Mouse (Mus musculus) hindbrain, embryonic 16.5 days (tissue): Measurements from ENCODE around the gene Vsnl1. TPM values are rescaled to one million over a fixed set of nuclear protein-coding genes. Genes with fewer than 3 reads are reported as not detected.
A peak's percentile ranks its signal among the peaks of the same experiment; 100 is the strongest.

Source experiments
- ATAC-seq: fragments of 200-750 bp; cut with Nextera tagmentation; 2 replicates; pipeline ENCODE4 v1.8.0; 2017; ENCODE audit warnings: moderate TSS enrichment, moderate library complexity
- H3K27ac ChIP-seq: fragments of 300-500 bp; sonication (generic); 2 replicates; pipeline ENCODE4 v1.5.1; 2014; ENCODE audit warnings: low read depth, mild to moderate bottlenecking, control low read depth, low read length, moderate library complexity
- H3K27me3 ChIP-seq: fragments of 300-500 bp; sonication (generic); replicated peaks from 2 replicates; pipeline ENCODE4 v1.6.1; 2014; ENCODE audit warnings: low read length; ENCODE audit not compliant: control insufficient read depth, insufficient read depth
- H3K36me3 ChIP-seq: fragments of 300-500 bp; sonication (generic); 2 replicates; pipeline ENCODE4 v1.6.1; 2014; ENCODE audit warnings: mild to moderate bottlenecking, low read length, moderate library complexity, mixed read lengths; ENCODE audit not compliant: control insufficient read depth, insufficient read depth
- H3K4me1 ChIP-seq: fragments of 300-500 bp; sonication (generic); 2 replicates; pipeline ENCODE4 v1.6.1; 2014; ENCODE audit warnings: low read depth, low read length; ENCODE audit not compliant: control insufficient read depth, insufficient read depth
- H3K4me2 ChIP-seq: fragments of 300-500 bp; sonication (generic); 2 replicates; pipeline ENCODE4 v1.6.1; 2014; ENCODE audit warnings: mild to moderate bottlenecking, low read length, control low read depth, moderate library complexity
- H3K4me3 ChIP-seq: fragments of 300-500 bp; sonication (generic); 2 replicates; pipeline ENCODE4 v1.5.1; 2014; ENCODE audit warnings: mild to moderate bottlenecking, low read length, control low read depth, moderate library complexity
- H3K9ac ChIP-seq: fragments of 300-500 bp; sonication (generic); 2 replicates; pipeline ENCODE4 v1.6.1; 2014; ENCODE audit warnings: low read depth, mild to moderate bottlenecking, control low read depth, low read length, moderate library complexity
- H3K9me3 ChIP-seq: fragments of 300-500 bp; sonication (generic); 2 replicates; pipeline ENCODE4 v1.6.1; 2014; ENCODE audit warnings: mild to moderate bottlenecking, low read length, moderate library complexity; ENCODE audit not compliant: control insufficient read depth
- WGBS: fragments of 180-500 bp; shearing (Covaris S2); extraction: QIAGEN DNeasy Blood & Tissue Kit; methylation state at CpG from one replicate; pipeline ENCODE4 v1.1.7; 2014; 5-methylcytosine and 5-hydroxymethylcytosine counted together
- polyA plus RNA-seq: library from polyadenylated mRNA; unstranded; fragments of >200 nt; fragmentation: Nextera tagmentation; extraction: Ambion mirVana; gene quantifications from 2 replicates; pipeline ENCODE4 v1.2.1, GENCODE M21; 2015

Vsnl1 gene
- polyA plus RNA-seq: 168 and 170 TPM in 2 replicates

DNA sequence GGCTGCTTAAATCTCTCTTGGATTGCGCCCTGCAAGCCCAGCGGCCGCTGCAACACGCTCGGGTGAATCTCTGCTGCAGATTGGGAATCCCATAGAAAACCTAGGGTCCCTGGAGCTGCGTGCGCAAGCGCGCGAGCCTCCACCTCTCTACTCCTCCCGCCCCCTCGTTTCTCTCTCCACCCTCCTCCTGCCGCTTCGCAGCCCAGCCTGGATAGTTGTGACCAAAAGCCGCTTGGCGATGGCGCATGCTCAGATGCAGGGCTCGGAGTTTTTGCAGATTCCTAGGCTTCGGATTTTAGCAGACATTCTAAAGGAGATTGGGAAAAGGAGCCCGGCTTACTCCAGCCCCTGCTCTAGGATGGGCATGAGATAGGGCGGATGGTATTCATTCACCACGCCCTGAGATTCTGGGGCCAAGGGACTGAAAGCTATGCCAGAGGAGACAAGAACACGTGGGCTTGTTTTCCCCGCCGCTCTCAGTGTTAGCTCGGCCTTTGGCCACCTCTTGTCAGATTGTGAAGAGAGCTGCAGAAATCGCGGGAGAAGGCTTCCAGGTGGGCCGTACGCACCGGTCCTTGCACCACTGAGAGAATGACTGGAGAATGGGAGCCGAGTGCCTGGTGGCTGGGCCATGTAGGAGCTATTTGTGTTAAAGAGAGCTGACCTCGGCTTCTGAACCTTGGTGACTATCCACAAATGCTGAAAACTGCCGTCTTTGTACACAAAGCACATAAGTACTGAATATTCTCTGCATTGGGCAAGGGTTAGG is at the start of gene Vsnl1:
Gene Vsnl1 (minus strand): TSS at position 117 of the 769 bp plus-strand sequence.
- Histone ChIP-seq H3K27me3 (no peaks in the 10 kb centered on the region), H3K9ac (peak within 1 kb of the TSS; percentile 66), H3K4me3 (peak within 1 kb of the TSS; percentile 52), H3K4me2 (peak within 1 kb of the TSS; percentile 83), H3K9me3 (no peaks in the 10 kb centered on the region), H3K27ac (peak within 1 kb of the TSS; percentile 82), H3K4me1 (peaks cover 4% of the 10 kb centered on the region; the same call in 1 of the 2 replicates), H3K36me3 (no peaks in the 10 kb centered on the region)
- ATAC-seq: peak; percentile 97
- WGBS: 3% methylated on average over 34 of the region's 34 CpGs

DNA sequence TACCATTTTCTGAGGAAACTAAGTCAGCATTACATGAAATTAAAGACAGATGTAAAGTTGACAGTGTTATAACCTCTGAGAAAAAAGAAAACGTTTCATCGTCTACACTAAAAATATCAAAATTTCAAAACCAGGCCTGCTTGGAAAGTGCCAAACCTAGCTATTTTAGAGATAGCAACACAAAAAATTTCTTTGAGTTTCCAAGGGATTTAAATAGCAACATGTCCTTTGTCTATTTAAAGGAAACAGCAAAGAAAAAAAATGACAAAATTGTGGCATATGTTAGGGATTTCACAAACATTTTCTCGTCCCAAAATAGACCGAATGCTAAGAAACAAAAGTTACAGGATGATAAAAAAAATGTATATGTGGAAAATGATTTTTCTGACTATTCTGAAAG is 20.2 kb upstream of the Vsnl1 start:
- H3K4me2 ChIP-seq: peak overlapping the region; percentile 95
- peak overlapping the region; percentile 73; the same call in 1 of the 2 replicates for H3K4me3 ChIP-seq
- 79% methylated on average over 4 of the region's 4 CpGs for WGBS

DNA sequence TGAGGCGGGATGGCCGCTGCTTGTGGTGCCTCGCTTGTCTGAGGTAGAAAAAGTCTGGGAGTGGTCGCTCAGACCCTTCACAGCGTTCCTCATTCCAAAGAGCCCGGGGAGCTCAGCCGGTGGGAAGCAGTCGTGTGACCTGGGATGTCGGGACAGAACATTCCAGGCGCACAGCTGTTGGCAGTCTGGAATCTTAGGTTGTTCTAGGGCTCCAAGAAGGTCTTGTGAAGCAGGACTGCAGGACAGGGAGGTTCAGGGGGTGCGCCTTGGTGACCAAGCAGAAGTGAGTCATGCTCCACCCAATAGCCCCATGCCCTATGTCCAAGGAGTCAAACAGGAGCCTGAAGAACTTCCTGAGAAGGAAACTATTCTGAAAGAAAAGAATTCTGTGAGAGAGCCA is 19.8 kb upstream of the Vsnl1 start:
- Histone ChIP-seq H3K27ac (peak overlapping the region; percentile 48; the same call in 1 of the 2 replicates), H3K9me3 (no peaks in the 10 kb centered on the region), H3K4me2 (peak overlapping the region; percentile 95), H3K27me3 (no peaks in the 10 kb centered on the region), H3K4me3 (peak overlapping the region; percentile 73), H3K9ac (peak overlapping the region; percentile 82), H3K4me1 (peaks cover 3% of the 10 kb centered on the region; the same call in 1 of the 2 replicates), H3K36me3 (no peaks in the 10 kb centered on the region)
- 5% methylated on average over 11 of the region's 11 CpGs for WGBS
- no peak for ATAC-seq

More for the DNA sequence above, 20.2 kb upstream of the Vsnl1 start:
- H3K4me1 ChIP-seq: peaks cover 3% of the 10 kb centered on the region; the same call in 1 of the 2 replicates
- H3K36me3 ChIP-seq: no peaks in the 10 kb centered on the region
- H3K27me3 ChIP-seq: no peaks in the 10 kb centered on the region
- H3K27ac ChIP-seq: no peak overlapping the region
- no peaks in the 10 kb centered on the region for H3K9me3 ChIP-seq
- no peak for ATAC-seq
- H3K9ac ChIP-seq: no peak overlapping the region

DNA sequence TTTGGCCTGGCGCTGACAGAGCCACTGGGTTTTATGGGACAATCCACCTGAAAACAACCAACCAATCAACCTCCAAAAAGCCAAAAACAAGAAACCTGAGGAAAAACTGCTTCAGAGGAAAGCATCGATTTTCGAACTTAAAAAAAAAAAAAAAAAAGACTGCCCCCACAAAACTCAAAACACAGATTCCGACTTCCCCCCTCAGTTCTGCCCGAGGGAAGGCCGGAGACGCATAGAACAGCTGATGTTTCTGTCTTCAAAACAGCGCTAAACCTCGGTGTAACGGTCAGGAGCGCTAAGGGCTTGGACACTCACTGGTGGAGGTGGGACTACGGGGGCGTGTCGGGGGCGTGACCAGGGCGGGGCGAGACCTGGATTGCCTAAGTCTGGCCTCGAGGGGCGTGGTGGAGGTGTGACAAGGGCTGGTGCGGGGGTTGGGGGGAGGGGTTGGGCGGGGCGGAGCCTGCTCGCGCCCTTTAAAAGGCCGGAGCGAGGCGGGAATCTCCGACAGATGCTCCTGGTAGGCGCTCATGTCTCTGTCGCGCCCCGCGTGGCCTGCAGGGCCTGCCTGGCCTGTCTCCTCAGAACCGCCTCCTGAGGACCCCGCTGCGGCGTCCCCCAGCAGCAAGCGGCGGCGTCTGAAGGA is 19.3 kb upstream of the Vsnl1 start, which contains the start of gene Rad51ap2:
Gene Rad51ap2 (plus strand): TSS at position 531 of the 646 bp plus-strand sequence.
- H3K36me3 ChIP-seq: no peaks in the 10 kb centered on the region
- H3K4me2 ChIP-seq: peak within 1 kb of the TSS; percentile 95
- H3K9ac ChIP-seq: peak within 1 kb of the TSS; percentile 82
- H3K9me3 ChIP-seq: no peaks in the 10 kb centered on the region
- H3K4me3 ChIP-seq: peak within 1 kb of the TSS; percentile 73
- peak; percentile 100 for ATAC-seq
- WGBS: 1% methylated on average over 37 of the region's 40 CpGs
- peak within 1 kb of the TSS; percentile 48; the same call in 1 of the 2 replicates for H3K27ac ChIP-seq
- peaks cover 3% of the 10 kb centered on the region; the same call in 1 of the 2 replicates for H3K4me1 ChIP-seq
- H3K27me3 ChIP-seq: no peaks in the 10 kb centered on the region

DNA sequence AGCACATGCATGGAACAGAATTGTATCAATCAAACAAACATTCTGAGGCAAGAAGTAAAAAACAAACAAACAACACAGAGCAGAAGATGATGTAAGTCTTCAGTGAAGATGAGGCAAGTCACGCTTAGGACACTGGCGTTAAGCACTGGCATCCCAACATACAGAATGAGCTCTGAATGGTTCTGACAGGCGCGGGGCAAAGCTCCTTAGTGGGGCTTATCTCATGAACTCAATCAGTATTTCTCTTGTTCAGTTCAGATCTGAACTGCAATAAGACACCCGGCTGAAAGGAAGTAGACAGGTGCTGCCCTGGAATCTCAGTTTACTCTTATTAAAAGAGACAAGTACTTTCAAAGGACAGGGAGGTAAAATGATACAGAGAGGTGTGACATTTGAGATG is 17.7 kb upstream of the Vsnl1 start:
- no peak overlapping the region for H3K4me2 ChIP-seq
- no peak for ATAC-seq
- H3K36me3 ChIP-seq: no peaks in the 10 kb centered on the region
- no peak overlapping the region for H3K9ac ChIP-seq
- no peaks in the 10 kb centered on the region for H3K27me3 ChIP-seq
- no peak overlapping the region for H3K27ac ChIP-seq
- H3K4me3 ChIP-seq: no peak overlapping the region
- 74% methylated on average over 5 of the region's 5 CpGs for WGBS
- H3K4me1 ChIP-seq: peaks cover 3% of the 10 kb centered on the region; the same call in 1 of the 2 replicates
- no peaks in the 10 kb centered on the region for H3K9me3 ChIP-seq

DNA sequence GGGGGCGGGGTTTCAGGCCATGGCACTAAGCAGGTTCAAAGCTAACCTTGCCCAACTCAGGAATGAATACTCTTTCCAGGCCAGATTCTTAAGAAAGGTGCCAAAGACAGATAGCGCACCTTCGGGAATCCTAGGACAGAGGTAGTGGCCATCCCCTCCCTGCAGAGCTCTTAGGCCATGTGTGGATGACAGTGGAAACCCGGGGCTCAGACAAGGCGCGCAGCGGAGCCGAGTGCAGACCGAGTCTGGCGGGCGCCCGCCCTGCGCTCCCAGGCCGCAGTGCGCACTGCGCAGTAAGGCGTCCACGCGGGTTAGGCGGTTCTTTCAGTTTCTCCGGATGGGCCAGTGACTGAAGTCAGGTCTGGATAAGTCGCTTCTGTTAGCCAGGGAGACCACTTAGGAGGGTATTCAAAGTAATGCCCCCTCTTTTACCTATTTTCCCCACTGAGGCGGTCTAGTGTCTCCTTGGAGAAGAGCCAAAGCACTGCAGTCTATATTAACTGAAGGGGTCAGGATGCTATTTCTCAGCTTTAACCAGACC is 1.6 kb upstream of the Vsnl1 start:
- H3K36me3 ChIP-seq: no peaks in the 10 kb centered on the region

DNA sequence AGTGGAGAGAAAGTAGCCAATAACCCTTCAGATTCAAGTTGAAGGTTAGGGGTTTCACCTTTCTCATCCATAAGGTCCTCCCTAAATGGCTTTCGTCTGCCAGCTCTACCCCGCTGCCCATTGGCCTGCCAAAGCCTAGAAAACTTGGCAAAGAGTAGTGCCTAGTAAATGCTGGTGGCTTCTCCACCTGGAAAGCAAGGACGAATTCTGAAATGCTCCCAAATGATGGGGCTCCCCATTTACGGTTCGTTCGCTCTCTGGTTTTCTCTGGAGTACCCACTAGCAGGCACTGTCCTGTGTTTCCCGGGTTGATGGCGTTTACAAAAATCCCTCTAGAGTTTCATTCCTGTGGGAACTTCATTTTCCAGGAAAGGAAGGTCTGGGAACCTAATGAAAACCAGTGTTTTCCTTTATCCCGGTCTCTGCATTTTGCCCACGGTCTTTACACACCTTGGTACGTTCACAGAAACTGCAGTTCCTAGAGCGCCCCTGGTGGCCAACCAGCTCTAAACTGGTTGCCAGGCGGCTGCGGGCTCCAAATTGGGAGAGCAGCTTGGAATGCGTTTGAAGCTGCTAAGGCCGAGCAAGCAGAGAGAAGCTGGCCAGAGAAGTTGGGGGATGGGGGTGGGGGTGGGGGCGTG is 973 bp upstream of the Vsnl1 start:
- 14% methylated on average over 17 of the region's 17 CpGs for WGBS
- ATAC-seq: peak; percentile 11; the same call in 1 of the 2 replicates
- Histone ChIP-seq H3K4me1 (peaks cover 4% of the 10 kb centered on the region; the same call in 1 of the 2 replicates), H3K27me3 (no peaks in the 10 kb centered on the region), H3K9ac (peak overlapping the region; percentile 66; the same call in 1 of the 2 replicates), H3K27ac (peak overlapping the region; percentile 82; the same call in 1 of the 2 replicates), H3K36me3 (no peaks in the 10 kb centered on the region), H3K4me3 (peak overlapping the region; percentile 52), H3K4me2 (peak overlapping the region; percentile 83), H3K9me3 (no peaks in the 10 kb centered on the region)

More for the DNA sequence above, 1.6 kb upstream of the Vsnl1 start:
- no peak; the same call in 1 of the 2 replicates for ATAC-seq
- Histone ChIP-seq H3K27ac (no peak overlapping the region), H3K9me3 (no peaks in the 10 kb centered on the region), H3K4me2 (peak overlapping the region; percentile 83), H3K27me3 (no peaks in the 10 kb centered on the region), H3K4me3 (peak overlapping the region; percentile 52), H3K4me1 (peaks cover 4% of the 10 kb centered on the region; the same call in 1 of the 2 replicates), H3K9ac (peak overlapping the region; percentile 41; the same call in 1 of the 2 replicates)
- 19% methylated on average over 23 of the region's 23 CpGs for WGBS

DNA sequence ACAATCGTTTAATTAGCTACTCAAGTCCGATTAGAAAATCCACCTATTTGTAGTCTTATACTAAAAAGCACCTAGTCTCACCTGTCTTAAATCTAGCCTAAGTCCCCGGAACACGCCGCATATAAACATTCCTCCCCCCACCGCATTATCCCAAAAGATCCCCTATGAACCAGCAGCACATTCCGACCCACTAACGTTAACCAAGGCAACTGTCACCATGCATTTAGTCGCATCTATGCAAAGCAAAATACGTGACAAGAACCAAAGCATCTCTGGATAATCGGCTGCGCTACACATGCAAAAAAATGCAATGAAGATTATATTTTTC is 426 bp downstream of the Vsnl1 start:
- Histone ChIP-seq H3K36me3 (no peaks in the 10 kb centered on the region), H3K4me3 (peak overlapping the region; percentile 52), H3K4me2 (peak overlapping the region; percentile 83), H3K9ac (peak overlapping the region; percentile 66), H3K27ac (peak overlapping the region; percentile 82), H3K27me3 (no peaks in the 10 kb centered on the region), H3K4me1 (peaks cover 4% of the 10 kb centered on the region; the same call in 1 of the 2 replicates), H3K9me3 (no peaks in the 10 kb centered on the region)
- ATAC-seq: peak; percentile 18
- 2% methylated on average over 12 of the region's 12 CpGs for WGBS
